Mouse (Mus musculus): ENCODE data around the gene Cd27.

- TF ChIP-seq CTCF (IDR thresholded peaks at IDR 0.05; ENCODE audit: extremely low read depth, insufficient read depth, low read length) (no peak), POLR2A (IDR thresholded peaks at IDR 0.05; ENCODE audit: extremely low read depth, insufficient read depth, low read length) (no peak)
Measured at GRCm38 (mm10) chr6:125268799-125269198, 32.0 kb upstream of the Cd27 start.
